Mouse (Mus musculus) kidney, postnatal 0 days (tissue): Measurements from ENCODE around the gene Tango6. TPM values are rescaled to one million over a fixed set of nuclear protein-coding genes. Genes with fewer than 3 reads are reported as not detected.

Source experiments
- ATAC-seq: fragments of 200-750 bp; cut with Nextera tagmentation; replicated peaks from 2 replicates; pipeline ENCODE4 v1.8.0; 2017; ENCODE audit warnings: low read depth, moderate number of reproducible peaks, moderate TSS enrichment, moderate library complexity; ENCODE audit not compliant: low FRiP score
- DNase-seq: peaks from one replicate; pipeline ENCODE4 v3.0.0-alpha.2; 2016; ENCODE audit warnings: low spot score
- H3K27ac ChIP-seq: fragments of 300-500 bp; sonication (generic); 2 replicates; pipeline ENCODE4 v1.5.1; 2014; ENCODE audit warnings: mild to moderate bottlenecking
- H3K27me3 ChIP-seq: fragments of 300-500 bp; sonication (generic); 2 replicates; pipeline ENCODE4 v1.6.1; 2014; ENCODE audit warnings: low read length, mixed read lengths; ENCODE audit not compliant: insufficient read depth
- H3K36me3 ChIP-seq: fragments of 300-500 bp; sonication (generic); 2 replicates; pipeline ENCODE4 v1.6.1; 2014; ENCODE audit warnings: low read length, mixed read lengths; ENCODE audit not compliant: insufficient read depth
- H3K4me1 ChIP-seq: fragments of 300-500 bp; sonication (generic); replicated peaks from 2 replicates; pipeline ENCODE4 v1.6.1; 2014; ENCODE audit warnings: antibody characterized with exemption, low read length, mixed read lengths; ENCODE audit not compliant: insufficient read depth
- H3K4me2 ChIP-seq: fragments of 300-500 bp; sonication (generic); 2 replicates; pipeline ENCODE4 v1.6.1; 2014; ENCODE audit warnings: mild to moderate bottlenecking, low read length, moderate library complexity, mixed read lengths
- H3K4me3 ChIP-seq: fragments of 300-500 bp; sonication (generic); replicated peaks from 2 replicates; pipeline ENCODE4 v1.5.1; 2014; ENCODE audit warnings: low read depth, low read length
- H3K9ac ChIP-seq: fragments of 300-500 bp; sonication (generic); 2 replicates; pipeline ENCODE4 v1.6.1; 2014; ENCODE audit warnings: low read depth, low read length
- H3K9me3 ChIP-seq: fragments of 300-500 bp; sonication (generic); replicated peaks from 2 replicates; pipeline ENCODE4 v1.6.1; 2016; ENCODE audit warnings: low read length, inconsistent platforms, mixed read lengths
- CTCF ChIP-seq: IDR thresholded peaks from 2 replicates; pipeline ENCODE4 v1.5.1; 2016; ENCODE audit warnings: antibody characterized with exemption, low read depth, mild to moderate bottlenecking, moderate library complexity
- WGBS: fragments of 180-500 bp; shearing (Covaris S2); extraction: QIAGEN DNeasy Blood & Tissue Kit; methylation state at CpG from one replicate; pipeline ENCODE4 v1.1.7; 2014; 5-methylcytosine and 5-hydroxymethylcytosine counted together
- polyA plus RNA-seq: library from polyadenylated mRNA; unstranded; fragments of >200 nt; fragmentation: Nextera tagmentation; extraction: Ambion mirVana; gene quantifications from 2 replicates; pipeline ENCODE4 v1.2.1, GENCODE M21; 2015

The Tango6 gene
- polyA plus RNA-seq, 1 experiment from 2014 or later = 6.4 TPM

GRCm38 (mm10) chr8:106865354-106865753, 182.5 kb downstream of the Tango6 start:
- peaks cover 5% of the 10 kb centered on the region; the same call in 1 of the 2 replicates for H3K4me1 ChIP-seq
- no peak overlapping the region for H3K4me3 ChIP-seq
- H3K4me2 ChIP-seq = no peak overlapping the region
- H3K27me3 ChIP-seq = no peaks in the 10 kb centered on the region
- H3K9ac ChIP-seq = no peak overlapping the region
- no peak overlapping the region for H3K27ac ChIP-seq
- WGBS = 77% methylated on average over 9 of the region's 9 CpGs
- H3K36me3 ChIP-seq = no peaks in the 10 kb centered on the region
- TF ChIP-seq CTCF = no peak
- no peak for DNase-seq
- no peaks in the 10 kb centered on the region for H3K9me3 ChIP-seq
- no peak for ATAC-seq

GRCm38 (mm10) chr8:106870051-106870450, 187.2 kb downstream of the Tango6 start, which contains the start of gene Has3:
Gene Has3, plus strand, starts transcription at chr8:106870242.
- H3K4me2 ChIP-seq = peak within 1 kb of the TSS; percentile 99
- peaks cover 30% of the 10 kb centered on the region for H3K4me1 ChIP-seq
- no peaks in the 10 kb centered on the region for H3K27me3 ChIP-seq
- H3K4me3 ChIP-seq = peak within 1 kb of the TSS; percentile 53
- WGBS = under 1% methylated on average over 18 of the region's 18 CpGs
- no peaks in the 10 kb centered on the region for H3K9me3 ChIP-seq
- ATAC-seq (no peak), DNase-seq (peak; percentile 34)
- peak within 1 kb of the TSS; percentile 60 for H3K9ac ChIP-seq
- peak; percentile 19; the same call in 1 of the 2 replicates for TF ChIP-seq CTCF
- peaks cover 8% of the 10 kb centered on the region; the same call in 1 of the 2 replicates for H3K36me3 ChIP-seq
- H3K27ac ChIP-seq = no peak within 1 kb of the TSS

GRCm38 (mm10) chr8:106870537-106871327, 187.9 kb downstream of the Tango6 start:
- no peaks in the 10 kb centered on the region for H3K9me3 ChIP-seq
- H3K4me2 ChIP-seq = peak overlapping the region; percentile 99
- peak overlapping the region; percentile 53 for H3K4me3 ChIP-seq
- peak; percentile 65 for DNase-seq
- no peaks in the 10 kb centered on the region for H3K27me3 ChIP-seq
- peak overlapping the region; percentile 60 for H3K9ac ChIP-seq
- TF ChIP-seq CTCF = peak; percentile 47
- peak; percentile 50; the same call in 1 of the 2 replicates for ATAC-seq
- peaks cover 8% of the 10 kb centered on the region; the same call in 1 of the 2 replicates for H3K36me3 ChIP-seq
- no peak overlapping the region for H3K27ac ChIP-seq
- under 1% methylated on average over 60 of the region's 63 CpGs for WGBS
- peaks cover 30% of the 10 kb centered on the region for H3K4me1 ChIP-seq

- DNase-seq = peak; percentile 28
- TF ChIP-seq CTCF = no peak
- Histone ChIP-seq H3K9ac (peak overlapping the region; percentile 60), H3K4me3 (peak overlapping the region; percentile 53), H3K27me3 (no peaks in the 10 kb centered on the region), H3K27ac (no peak overlapping the region), H3K4me2 (peak overlapping the region; percentile 99), H3K4me1 (peaks cover 30% of the 10 kb centered on the region), H3K36me3 (peaks cover 8% of the 10 kb centered on the region; the same call in 1 of the 2 replicates), H3K9me3 (no peaks in the 10 kb centered on the region)
- peak; percentile 19; the same call in 1 of the 2 replicates for ATAC-seq
- 2% methylated on average over 15 of the region's 15 CpGs for WGBS
Observed at GRCm38 (mm10) chr8:106871328-106871926, 188.6 kb downstream of the Tango6 start.

DNA sequence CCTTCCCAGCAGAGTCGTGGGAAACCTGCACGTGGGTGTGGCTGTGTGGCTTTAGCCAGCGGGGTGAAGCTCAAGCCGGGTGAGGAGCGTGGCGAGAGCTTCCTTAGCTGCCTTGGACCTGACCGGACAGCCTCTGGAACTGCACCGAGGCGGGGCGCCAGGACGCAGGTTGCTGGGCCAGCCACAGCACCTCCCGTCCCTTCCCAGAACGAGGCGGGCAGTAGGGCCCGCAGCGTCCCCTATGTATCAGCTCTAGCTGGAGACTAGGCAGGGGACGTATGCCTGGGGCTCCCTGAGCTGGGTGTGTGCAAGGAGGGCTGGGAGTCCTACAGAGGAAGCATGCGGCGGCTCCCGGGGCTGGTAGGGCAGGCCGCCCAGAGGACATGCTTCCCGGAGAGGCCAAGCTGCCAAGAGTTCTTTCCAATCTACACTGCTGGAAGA, 189.1 kb downstream of the Tango6 start:
- DNase-seq (peak; percentile 69), ATAC-seq (peak; percentile 78)
- H3K36me3 ChIP-seq = peaks cover 8% of the 10 kb centered on the region; the same call in 1 of the 2 replicates
- H3K9ac ChIP-seq = peak overlapping the region; percentile 60
- peak overlapping the region; percentile 53 for H3K4me3 ChIP-seq
- H3K4me2 ChIP-seq = peak overlapping the region; percentile 99
- 1% methylated on average over 22 of the region's 22 CpGs for WGBS
- peaks cover 30% of the 10 kb centered on the region for H3K4me1 ChIP-seq
- TF ChIP-seq CTCF = peak; percentile 39; the same call in 1 of the 2 replicates
- H3K9me3 ChIP-seq = no peaks in the 10 kb centered on the region
- H3K27me3 ChIP-seq = no peaks in the 10 kb centered on the region
- H3K27ac ChIP-seq = no peak overlapping the region

DNA sequence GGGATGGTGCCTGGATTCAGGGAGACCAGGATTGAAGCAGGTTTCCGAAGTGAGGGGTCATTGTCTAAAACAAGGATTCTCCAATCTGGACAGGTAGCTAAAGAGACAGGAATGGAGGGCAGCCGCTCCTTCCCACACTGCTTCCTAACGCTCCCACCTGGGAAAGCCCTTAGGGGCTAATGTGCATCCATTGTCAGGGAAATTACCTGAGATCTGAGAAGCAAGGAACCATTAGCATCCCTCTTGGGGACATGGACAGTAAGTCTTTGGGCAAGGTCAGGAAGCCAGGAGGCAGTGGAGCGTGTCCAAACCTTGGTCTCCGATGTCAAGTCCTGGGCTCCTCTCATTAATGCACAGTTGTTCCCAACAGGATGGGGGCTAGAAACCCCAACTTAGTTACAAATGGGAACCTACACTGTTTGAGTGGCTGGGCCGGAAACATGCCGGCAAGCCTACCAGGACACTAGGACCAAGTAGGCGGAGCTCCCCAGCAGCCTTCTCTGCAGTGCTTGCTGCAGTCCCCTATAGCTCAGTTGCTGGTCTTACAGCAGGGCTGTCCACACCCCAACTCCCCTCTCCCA, 189.7 kb downstream of the Tango6 start:
- Histone ChIP-seq H3K36me3 (peaks cover 10% of the 10 kb centered on the region; the same call in 1 of the 2 replicates), H3K9me3 (no peaks in the 10 kb centered on the region), H3K4me1 (peaks cover 30% of the 10 kb centered on the region), H3K27me3 (no peaks in the 10 kb centered on the region), H3K9ac (peak overlapping the region; percentile 60; the same call in 1 of the 2 replicates), H3K4me2 (peak overlapping the region; percentile 99), H3K27ac (no peak overlapping the region), H3K4me3 (peak overlapping the region; percentile 53)
- ATAC-seq (no peak), DNase-seq (peak; percentile 20)
- WGBS = 9% methylated on average over 8 of the region's 8 CpGs
- TF ChIP-seq CTCF = no peak
